ENCODE assay signal across 25 mouse cellular contexts in genomic region chr7:100364888-100365287, GRCm38 (mm10). TPM values are rescaled to one million over a fixed set of nuclear protein-coding genes. Genes with fewer than 3 reads are reported as not detected.
A peak's percentile ranks its signal among the peaks of the same experiment; 100 is the strongest.
DNase-seq lines count a peak whose midpoint lies in the region; ATAC-seq and TF ChIP-seq lines count a peak whose summit lies in the region.
"Had no signal": no experiment of that assay in that cellular context is flagged by ENCODE, and none has a peak within 500 bp of the region (broad histone marks: within the 10 kb centered on the region; RNA-seq: fewer than 3 reads in every experiment).

No protein-coding gene starts in this region.

- H3K27ac ChIP-seq in kidney, postnatal 0 days: no peak overlapping the region
- no peak overlapping the region for H3K27ac ChIP-seq in kidney, embryonic 16.5 days (ENCODE audit: low read length)
- no peak overlapping the region for H3K27ac ChIP-seq in embryonic facial prominence, embryonic 10.5 days (replicated peaks)
- H3K27ac ChIP-seq: embryonic facial prominence, embryonic 13.5 days; left cerebral cortex, adult 2 months; lung, embryonic 15.5 days had no signal

- H3K4me3 ChIP-seq in kidney, postnatal 0 days (replicated peaks; ENCODE audit: low read depth, low read length): no peak overlapping the region
- no peak overlapping the region for H3K4me3 ChIP-seq in kidney, embryonic 16.5 days (ENCODE audit: low read length)
- peak overlapping the region; percentile 89 for H3K4me3 ChIP-seq in megakaryocyte, embryonic 14.5 days (replicated peaks)
- H3K4me3 ChIP-seq in embryonic facial prominence, embryonic 10.5 days: no peak overlapping the region
- no peak overlapping the region for H3K4me3 ChIP-seq in myocyte
- H3K4me3 ChIP-seq: embryonic facial prominence, embryonic 13.5 days; heart, embryonic 12.5 days; left cerebral cortex, adult 2 months; lung, embryonic 15.5 days had no signal

- TF ChIP-seq POLR2A in myocyte (IDR thresholded peaks at IDR 0.05; ENCODE audit: insufficient read length, low read depth): no peak

- 27% methylated on average over 6 of the region's 6 CpGs for WGBS in kidney, postnatal 0 days
- WGBS in kidney, embryonic 16.5 days: 33% methylated on average over 6 of the region's 6 CpGs
- WGBS in embryonic facial prominence, embryonic 10.5 days: 49% methylated on average over 6 of the region's 6 CpGs

- H3K4me1 ChIP-seq in kidney, postnatal 0 days (replicated peaks; ENCODE audit: insufficient read depth, low read length): no peaks in the 10 kb centered on the region
- H3K4me1 ChIP-seq in kidney, embryonic 16.5 days (ENCODE audit: insufficient read depth, low read length): peaks cover 11% of the 10 kb centered on the region
- H3K4me1 ChIP-seq in megakaryocyte, embryonic 14.5 days: peaks cover 53% of the 10 kb centered on the region
- H3K4me1 ChIP-seq in embryonic facial prominence, embryonic 10.5 days: peaks cover 19% of the 10 kb centered on the region

- no peak for TF ChIP-seq CTCF in kidney, postnatal 0 days (IDR thresholded peaks at IDR 0.05; ENCODE audit: low read depth)

- H3ac ChIP-seq in myocyte (ENCODE audit: control insufficient read depth, insufficient read length): no peak overlapping the region

- H3K79me2 ChIP-seq in myocyte (ENCODE audit: control insufficient read depth, insufficient read depth): peaks cover 53% of the 10 kb centered on the region

- H3K36me3 ChIP-seq in kidney, postnatal 0 days (ENCODE audit: insufficient read depth, low read length): no peaks in the 10 kb centered on the region
- H3K36me3 ChIP-seq in kidney, embryonic 16.5 days (ENCODE audit: insufficient read depth, low read length): no peaks in the 10 kb centered on the region
- H3K36me3 ChIP-seq in megakaryocyte, embryonic 14.5 days (replicated peaks; ENCODE audit: low read length): peaks cover 37% of the 10 kb centered on the region
- H3K36me3 ChIP-seq in embryonic facial prominence, embryonic 10.5 days (replicated peaks): peaks cover 24% of the 10 kb centered on the region
- H3K36me3 ChIP-seq in myocyte (ENCODE audit: control insufficient read depth, insufficient read depth): peaks cover 3% of the 10 kb centered on the region
- H3K36me3 ChIP-seq: embryonic facial prominence, embryonic 13.5 days; heart, embryonic 12.5 days; lung, embryonic 15.5 days had no signal

- no peaks in the 10 kb centered on the region for H3K9me3 ChIP-seq in kidney, postnatal 0 days (replicated peaks; ENCODE audit: low read length)
- no peaks in the 10 kb centered on the region for H3K9me3 ChIP-seq in kidney, embryonic 16.5 days (ENCODE audit: low read length)
- no peaks in the 10 kb centered on the region for H3K9me3 ChIP-seq in megakaryocyte, embryonic 14.5 days
- H3K9me3 ChIP-seq in embryonic facial prominence, embryonic 10.5 days: no peaks in the 10 kb centered on the region
- H3K9me3 ChIP-seq: embryonic facial prominence, embryonic 13.5 days; heart, embryonic 12.5 days; lung, embryonic 15.5 days had no signal

- H3K9ac ChIP-seq in kidney, postnatal 0 days (ENCODE audit: low read depth, low read length): no peak overlapping the region
- no peak overlapping the region for H3K9ac ChIP-seq in kidney, embryonic 16.5 days (replicated peaks; ENCODE audit: low read length)
- H3K9ac ChIP-seq: embryonic facial prominence, embryonic 13.5 days; heart, embryonic 12.5 days; lung, embryonic 15.5 days had no signal

- ATAC-seq in kidney, postnatal 0 days (replicated peaks; ENCODE audit: low FRiP score, low read depth): no peak
- ATAC-seq in kidney, embryonic 16.5 days (ENCODE audit: low FRiP score, low TSS enrichment): no peak
- ATAC-seq in megakaryocyte, adult 5-6 weeks (ENCODE audit: poor library complexity, severe bottlenecking): no peak
- ATAC-seq: activated CD4-positive, CD25-positive, alpha-beta regulatory T cell, adult 4 months; forebrain, embryonic 14.5 days; hindbrain, embryonic 16.5 days; intestine, postnatal 0 days had no signal

- no peak overlapping the region for H3K4me2 ChIP-seq in kidney, postnatal 0 days (ENCODE audit: low read length)
- no peak overlapping the region; the same call in 1 of the 2 replicates for H3K4me2 ChIP-seq in kidney, embryonic 16.5 days (replicated peaks; ENCODE audit: low read depth, low read length)
- H3K4me2 ChIP-seq in myocyte (ENCODE audit: low read depth): peak overlapping the region; percentile 36
- H3K4me2 ChIP-seq: embryonic facial prominence, embryonic 13.5 days; heart, embryonic 12.5 days; liver, embryonic 11.5 days; lung, embryonic 15.5 days; midbrain, embryonic 11.5 days had no signal

- peak; percentile 56 for DNase-seq in kidney, postnatal 0 days (ENCODE audit: low spot score)
- peak; percentile 12 for DNase-seq in embryonic facial prominence, embryonic 10.5 days (ENCODE audit: low spot score)
- DNase-seq in urinary bladder, adult 2 months (ENCODE audit: low spot score): no peak
- no peak for DNase-seq in adrenal gland, postnatal 14 days
- DNase-seq: adrenal gland, postnatal 25 days; cerebellum, adult 11 months; cerebellum, postnatal 14 days; heart, postnatal 36 days; kidney, postnatal 25 days; left cerebral cortex, postnatal 4 days; thymus, postnatal 36 days had no signal

- H3K27me3 ChIP-seq in kidney, postnatal 0 days (ENCODE audit: insufficient read depth, low read length): no peaks in the 10 kb centered on the region
- H3K27me3 ChIP-seq in kidney, embryonic 16.5 days (ENCODE audit: insufficient read depth, low read length): no peaks in the 10 kb centered on the region
- no peaks in the 10 kb centered on the region for H3K27me3 ChIP-seq in megakaryocyte, embryonic 14.5 days (replicated peaks)
- H3K27me3 ChIP-seq in embryonic facial prominence, embryonic 10.5 days (replicated peaks; ENCODE audit: low read depth, poor library complexity, severe bottlenecking): no peaks in the 10 kb centered on the region
- H3K27me3 ChIP-seq in myocyte (ENCODE audit: control insufficient read depth, insufficient read depth, insufficient read length): no peaks in the 10 kb centered on the region
- H3K27me3 ChIP-seq: embryonic facial prominence, embryonic 13.5 days; heart, embryonic 12.5 days; lung, embryonic 15.5 days had no signal

TF ChIP-seq in myocyte, 11 proteins besides CTCF, POLR2A, EP300 and RAD21:
- TF ChIP-seq TCF3 (IDR thresholded peaks at IDR 0.05; ENCODE audit: insufficient read length, low read depth): no peak
- TF ChIP-seq MAX (IDR thresholded peaks at IDR 0.05; ENCODE audit: low read depth): no peak
- TF ChIP-seq MYOG (IDR thresholded peaks at IDR 0.05; ENCODE audit: control insufficient read depth in 1 of 3, insufficient read depth in 1 of 3, insufficient read length in 2 of 3, low read depth in 2 of 3): no peak
- TF ChIP-seq TCF12 (IDR thresholded peaks at IDR 0.05; ENCODE audit: insufficient read depth, poor library complexity, severe bottlenecking): no peak
- no peak for TF ChIP-seq USF1 (IDR thresholded peaks at IDR 0.05; ENCODE audit: low read depth)
- no peak for TF ChIP-seq CEBPB (IDR thresholded peaks at IDR 0.05; ENCODE audit: insufficient read depth, poor library complexity, severe bottlenecking)
- TF ChIP-seq POLR2AphosphoS2 (IDR thresholded peaks at IDR 0.05; ENCODE audit: insufficient read length, low read depth): no peak
- no peak for TF ChIP-seq REST (IDR thresholded peaks at IDR 0.05; ENCODE audit: insufficient read depth, insufficient read length)
- no peak for TF ChIP-seq SRF (IDR thresholded peaks at IDR 0.05; ENCODE audit: control insufficient read depth, insufficient read length, low read depth)
- no peak for TF ChIP-seq E2F4 (IDR thresholded peaks at IDR 0.05; ENCODE audit: insufficient read depth)
- TF ChIP-seq MYOD1 (IDR thresholded peaks at IDR 0.05; ENCODE audit: control insufficient read depth in 1 of 3, insufficient read length in 2 of 3, low read depth in 2 of 3): no peak

RNA-seq across cellular contexts. Expression of gene C2cd3, which starts 7.1 kb away (rescaled TPM):
- 13.1 TPM in 2 replicates for polyA plus RNA-seq in kidney, postnatal 0 days (2015; fragmentation: Nextera tagmentation; extraction: Ambion mirVana)
- 23.6 and 29.8 TPM in 2 replicates for polyA plus RNA-seq in kidney, embryonic 16.5 days (2015; fragmentation: Nextera tagmentation; extraction: Ambion mirVana)
- polyA plus RNA-seq in megakaryocyte, embryonic 14.5 days (2012; ENCODE audit: insufficient read depth, low replicate concordance): 3.6 and 10.7 TPM in 2 replicates
- total RNA-seq in megakaryocyte, adult 5-6 weeks (2015): 51.1 and 55.6 TPM in 2 replicates
- total RNA-seq in megakaryocyte, adult 5-6 weeks (2017): 21.0 and 24.1 TPM in 2 replicates
- 37.5 and 38.8 TPM in 2 replicates for polyA plus RNA-seq in embryonic facial prominence, embryonic 10.5 days (2016; fragmentation: Nextera tagmentation; extraction: Ambion mirVana)
- 6.0 TPM for polyA plus RNA-seq in myocyte (2012; fragmentation: generic; extraction: Trizol)
- polyA plus RNA-seq in urinary bladder, adult 2 months (2012; rRNA removed): 14.7 and 17.2 TPM in 2 replicates
- 21.3 and 21.4 TPM in 2 replicates for total RNA-seq in adrenal gland, postnatal 14 days (2021)

RNA-seq across cellular contexts. Expression of gene Ppme1, which starts 7.2 kb away (rescaled TPM):
- 45.9 and 47.6 TPM in 2 replicates for polyA plus RNA-seq in kidney, postnatal 0 days (2015; fragmentation: Nextera tagmentation; extraction: Ambion mirVana)
- polyA plus RNA-seq in kidney, embryonic 16.5 days (2015; fragmentation: Nextera tagmentation; extraction: Ambion mirVana): 72.5 and 79.5 TPM in 2 replicates
- 14.3 and 41.4 TPM in 2 replicates for polyA plus RNA-seq in megakaryocyte, embryonic 14.5 days (2012; ENCODE audit: insufficient read depth, low replicate concordance)
- 10.6 and 12.9 TPM in 2 replicates for total RNA-seq in megakaryocyte, adult 5-6 weeks (2015)
- 19.9 and 27.5 TPM in 2 replicates for total RNA-seq in megakaryocyte, adult 5-6 weeks (2017)
- 83.0 and 88.8 TPM in 2 replicates for polyA plus RNA-seq in embryonic facial prominence, embryonic 10.5 days (2016; fragmentation: Nextera tagmentation; extraction: Ambion mirVana)
- polyA plus RNA-seq in myocyte (2012; fragmentation: generic; extraction: Trizol): 46.8 TPM
- polyA plus RNA-seq in urinary bladder, adult 2 months (2012; rRNA removed): 54.4 and 63.6 TPM in 2 replicates
- total RNA-seq in adrenal gland, postnatal 14 days (2021): 53.4 and 55.1 TPM in 2 replicates

Comparison
In these comparisons a context has a peak if more than half of its experiments do, and no peak if none do; other contexts are left out.
1. DNase-seq: peak in kidney, postnatal 0 days (single experiment) and embryonic facial prominence, embryonic 10.5 days (single experiment); none in urinary bladder, adult 2 months (single experiment) and adrenal gland, postnatal 14 days (single experiment).